Mouse (Mus musculus) kidney, postnatal 10 days (tissue): Measurements from ENCODE around the gene Lhfpl2.
A peak's percentile ranks its signal among the peaks of the same experiment; 100 is the strongest.

Experiments
- DNase-seq: peaks from one replicate; pipeline ENCODE4 v3.0.0; 2021; ENCODE audit warnings: mixed read lengths

Lhfpl2 gene

DNA sequence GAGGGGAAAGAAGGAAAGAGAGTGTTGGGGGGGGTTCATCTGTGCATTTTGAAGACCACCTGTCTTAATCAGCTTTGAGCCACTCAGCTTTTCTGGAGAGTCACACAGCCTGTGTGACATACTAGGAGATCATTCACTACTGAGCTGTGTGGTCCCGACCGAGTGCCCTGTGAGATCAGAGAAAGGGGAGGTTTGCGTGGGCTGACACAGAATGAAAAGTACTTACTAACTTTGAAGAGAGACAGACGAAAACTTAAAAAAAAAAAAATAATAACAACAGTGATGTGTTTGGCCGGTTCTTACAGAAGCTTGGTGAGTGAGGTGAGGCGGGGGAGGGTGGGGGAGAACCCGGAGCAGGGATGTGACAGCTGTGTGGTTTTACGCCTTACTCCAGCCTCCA lies 86.9 kb downstream of the Lhfpl2 start:
- DNase-seq = no peak

DNA sequence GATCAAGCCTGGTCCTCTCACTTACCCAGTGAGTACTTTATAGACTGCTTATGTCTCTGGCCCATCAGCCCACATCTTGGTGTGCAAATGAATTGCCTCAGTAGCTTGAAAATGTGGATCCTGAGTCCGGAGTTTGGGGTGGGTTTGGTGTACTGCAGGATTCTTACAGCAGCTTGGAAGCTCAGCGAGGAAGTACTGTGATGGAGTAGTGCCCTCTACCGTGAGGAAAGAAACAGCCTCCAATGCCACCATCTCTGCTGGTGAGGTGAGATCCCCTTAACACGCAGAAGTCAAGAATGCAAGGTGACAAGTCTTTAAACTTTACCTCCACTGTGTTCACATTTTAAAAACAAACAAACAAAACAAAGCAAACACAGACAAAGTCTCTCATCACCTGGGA lies 89.7 kb downstream of the Lhfpl2 start:
- peak; percentile 59 for DNase-seq

DNA sequence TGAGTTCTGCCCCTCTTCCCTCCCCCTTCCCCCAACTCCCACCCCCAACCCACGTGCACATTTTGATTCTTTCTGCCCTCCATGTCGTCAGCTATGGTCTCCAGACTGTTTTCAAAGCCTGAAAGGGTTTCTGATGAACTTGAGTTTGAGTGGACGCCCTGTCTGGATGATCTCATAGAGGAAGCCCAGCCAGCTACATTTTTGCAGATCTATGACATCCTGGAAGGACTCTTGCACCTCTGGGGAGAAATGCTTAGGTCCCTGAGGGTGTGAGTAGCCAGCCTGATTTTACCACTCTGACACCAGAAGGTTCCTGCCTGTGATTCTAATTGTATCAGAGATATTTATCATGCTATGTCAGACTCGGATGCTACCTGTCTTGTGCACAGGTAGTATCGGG lies 91.4 kb downstream of the Lhfpl2 start:
- DNase-seq = no peak

GRCm38 (mm10) chr13:94149781-94150180 lies 92.2 kb downstream of the Lhfpl2 start:
- no peak for DNase-seq

GRCm38 (mm10) chr13:94151308-94151707 lies 93.7 kb downstream of the Lhfpl2 start:
- DNase-seq = no peak

GRCm38 (mm10) chr13:94152836-94153235 lies 95.2 kb downstream of the Lhfpl2 start:
- no peak for DNase-seq

DNA sequence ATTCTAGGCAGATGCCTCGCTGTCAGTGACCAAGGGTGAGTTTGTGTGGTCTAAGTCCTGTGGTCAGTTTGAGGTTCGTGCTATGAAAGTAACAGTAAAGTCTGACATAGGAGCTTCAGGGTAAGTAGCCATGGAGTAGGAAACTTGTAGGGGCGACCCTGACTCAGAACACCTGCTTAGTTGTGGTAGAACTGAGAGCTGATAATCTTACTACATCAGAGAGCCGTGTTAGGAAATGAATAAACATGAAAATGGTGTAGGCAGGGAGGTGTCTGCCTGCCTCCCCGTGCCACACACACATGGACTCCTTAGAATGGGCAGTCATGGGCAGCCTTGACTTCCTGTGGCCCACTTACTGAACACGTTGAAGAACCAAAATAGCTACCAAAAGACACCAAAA lies 96.1 kb downstream of the Lhfpl2 start:
- DNase-seq = no peak

DNA sequence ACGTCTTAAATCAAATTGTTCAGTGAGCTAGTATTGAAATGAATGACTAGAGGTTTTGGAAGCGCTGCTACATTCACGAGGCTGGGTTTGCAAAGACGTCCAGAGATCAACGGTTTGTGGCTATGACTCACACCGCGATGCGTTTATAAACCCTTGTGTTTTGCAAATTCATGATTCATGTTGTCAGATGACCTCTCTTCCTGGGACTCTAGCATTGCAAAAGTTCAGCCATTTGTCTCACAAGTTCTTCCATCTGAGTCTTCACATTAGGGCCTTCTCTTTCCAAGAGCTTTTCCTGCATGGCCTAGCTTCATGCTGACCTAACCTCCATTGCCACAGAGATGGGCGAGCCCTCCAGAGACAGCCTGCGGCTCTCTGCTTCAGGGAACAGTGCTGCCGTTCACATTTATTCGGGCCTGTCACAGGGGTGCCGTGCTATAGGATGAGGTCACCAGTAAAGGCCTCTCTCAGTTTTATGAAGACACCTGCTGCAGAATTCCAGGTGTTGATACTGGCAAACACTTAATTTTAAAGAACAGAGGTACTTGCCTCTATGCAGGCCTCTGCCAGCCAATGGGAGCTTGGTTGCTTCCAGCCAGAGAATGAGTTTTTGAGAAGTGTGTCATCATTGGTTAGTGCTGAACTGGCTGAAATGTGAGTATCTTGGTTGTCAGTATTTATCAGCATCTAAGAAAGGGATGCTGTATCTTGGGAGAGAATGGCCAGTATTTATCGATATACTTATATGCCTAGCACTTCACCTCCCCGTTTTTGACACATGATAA lies 97.1 kb downstream of the Lhfpl2 start:
- DNase-seq = no peak

- no peak for DNase-seq
Measured at GRCm38 (mm10) chr13:94155657-94156429, 98.2 kb downstream of the Lhfpl2 start.

DNA sequence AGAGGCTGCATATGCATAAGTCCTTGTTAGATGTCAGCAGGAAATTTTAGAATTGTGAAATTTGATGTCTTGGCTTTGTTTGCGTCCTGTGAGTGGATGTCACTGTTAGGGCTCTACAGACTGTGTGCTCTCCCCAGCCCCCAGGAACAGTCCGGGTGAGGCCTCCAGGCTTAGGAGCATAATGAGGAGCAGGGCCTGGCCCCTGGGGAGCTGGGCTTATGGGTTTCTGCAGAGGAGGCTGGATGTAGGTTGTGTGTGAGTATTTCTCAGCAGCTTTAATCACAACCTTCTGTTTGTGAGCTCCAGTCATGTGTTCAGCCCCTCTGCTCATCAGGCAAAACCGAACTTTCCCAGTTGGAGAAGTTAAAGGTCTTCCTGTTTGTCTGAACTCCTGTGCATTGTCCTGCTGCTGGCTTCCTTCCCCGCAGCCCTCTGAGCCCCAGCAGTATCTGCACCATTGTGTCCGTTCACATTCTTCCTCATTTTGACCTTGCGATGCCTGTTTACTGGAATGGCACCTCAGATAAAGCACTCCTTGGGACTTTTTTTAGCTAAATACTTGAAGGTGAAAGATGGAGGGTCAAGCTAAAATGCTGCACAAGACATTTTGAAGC lies 101.4 kb downstream of the Lhfpl2 start:
- DNase-seq = no peak

- DNase-seq = no peak
Measured at GRCm38 (mm10) chr13:94159478-94160220, 102.1 kb downstream of the Lhfpl2 start.

- DNase-seq = no peak
Measured at GRCm38 (mm10) chr13:94164501-94164900, 106.9 kb downstream of the Lhfpl2 start.

- DNase-seq = no peak
Measured at GRCm38 (mm10) chr13:94168319-94168718, 110.7 kb downstream of the Lhfpl2 start.

GRCm38 (mm10) chr13:94169325-94169916 lies 111.8 kb downstream of the Lhfpl2 start:
- DNase-seq = no peak

- no peak for DNase-seq
Measured at GRCm38 (mm10) chr13:94171612-94172011, 114.0 kb downstream of the Lhfpl2 start.

DNA sequence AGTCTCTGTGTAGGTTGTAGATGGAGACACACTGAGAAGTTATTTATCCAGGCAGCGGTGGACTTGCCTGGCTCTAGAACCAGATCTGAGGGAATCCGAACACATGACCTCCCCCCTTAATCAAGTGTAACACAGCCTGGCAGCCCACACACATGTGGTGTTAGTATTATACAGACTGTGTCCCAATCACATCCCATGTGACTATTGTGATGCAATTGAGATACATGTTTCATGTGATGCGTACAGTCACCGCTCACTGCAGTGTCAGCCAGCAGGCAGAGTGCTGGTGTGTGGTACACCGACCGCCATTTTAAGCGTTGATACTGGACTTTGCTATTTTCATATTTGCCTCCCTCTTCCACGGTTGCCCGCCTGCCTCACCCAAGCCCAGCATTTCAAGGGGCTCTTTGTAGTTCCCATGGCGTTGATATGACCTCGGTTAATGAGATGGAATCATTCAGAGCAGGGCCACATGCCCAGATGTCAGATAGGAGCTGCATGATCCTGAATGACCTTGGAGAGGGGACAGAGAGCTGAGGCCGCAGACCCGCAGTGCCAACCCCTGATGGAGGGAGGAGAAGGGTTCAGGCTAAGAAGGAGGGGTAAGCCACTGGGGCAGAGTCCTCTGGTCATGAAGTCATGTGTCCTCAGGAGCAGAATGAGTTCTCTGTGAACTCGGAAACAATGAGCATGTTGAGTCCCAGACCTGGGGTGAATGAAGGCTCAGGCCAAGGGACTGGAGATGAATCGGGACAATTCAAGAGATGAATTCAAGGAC lies 115.1 kb downstream of the Lhfpl2 start:
- DNase-seq = no peak

GRCm38 (mm10) chr13:94173633-94174576 lies 116.3 kb downstream of the Lhfpl2 start:
- peak; percentile 66 for DNase-seq

DNA sequence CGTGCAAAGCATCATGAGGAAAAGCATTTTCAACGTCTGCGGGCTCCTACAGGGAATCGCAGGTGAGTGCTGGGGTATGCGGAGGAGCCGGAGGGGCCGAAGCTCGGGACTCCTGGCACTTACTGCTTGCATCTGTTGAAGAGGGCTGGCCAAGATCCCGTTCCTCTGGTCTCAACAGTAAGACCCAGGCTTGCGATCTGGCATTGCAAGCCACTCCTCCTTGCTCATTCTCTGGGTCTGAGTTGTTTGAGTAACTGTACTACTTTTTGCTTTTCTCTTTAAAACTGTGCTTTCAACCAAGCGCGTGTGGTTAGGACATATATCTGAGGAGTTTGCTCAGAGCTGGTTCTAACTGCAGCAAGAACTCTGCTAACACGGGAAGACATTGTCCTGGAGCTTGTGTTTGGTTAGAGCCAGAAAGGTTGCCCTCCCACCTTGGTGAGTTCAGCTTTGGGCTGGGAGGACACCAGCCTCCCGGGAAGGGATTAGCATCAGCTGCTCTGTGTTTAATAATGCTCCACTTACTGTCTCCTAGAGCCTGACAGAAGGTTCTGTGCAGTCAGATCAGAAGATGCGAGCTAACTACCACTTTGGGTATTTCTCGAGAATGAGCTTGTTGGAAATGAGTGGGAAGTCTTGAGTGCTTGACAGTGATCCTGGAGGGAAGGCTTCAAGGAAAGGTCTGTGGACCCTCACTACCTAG lies 117.1 kb downstream of the Lhfpl2 start:
- DNase-seq = no peak

- no peak for DNase-seq
Measured at GRCm38 (mm10) chr13:94175379-94176050, 117.9 kb downstream of the Lhfpl2 start.
